Mouse (Mus musculus): ENCODE measurements around the gene Sla2. TPM values are rescaled to one million over a fixed set of nuclear protein-coding genes. Genes with fewer than 3 reads are reported as not detected.
A peak's percentile ranks its signal among the peaks of the same experiment; 100 is the strongest.
"Not testable (repeated sequence)": the region's sequence is repeated elsewhere in the genome, so short reads cannot be mapped to it uniquely, and the experiment has no call there.

Sla2 gene
- total RNA-seq, 1 experiment from 2014 or later: 0.26 TPM

GRCm38 (mm10) chr2:156901883-156902282 is 14.9 kb upstream of the Sla2 start:
- no peak for DNase-seq

DNA sequence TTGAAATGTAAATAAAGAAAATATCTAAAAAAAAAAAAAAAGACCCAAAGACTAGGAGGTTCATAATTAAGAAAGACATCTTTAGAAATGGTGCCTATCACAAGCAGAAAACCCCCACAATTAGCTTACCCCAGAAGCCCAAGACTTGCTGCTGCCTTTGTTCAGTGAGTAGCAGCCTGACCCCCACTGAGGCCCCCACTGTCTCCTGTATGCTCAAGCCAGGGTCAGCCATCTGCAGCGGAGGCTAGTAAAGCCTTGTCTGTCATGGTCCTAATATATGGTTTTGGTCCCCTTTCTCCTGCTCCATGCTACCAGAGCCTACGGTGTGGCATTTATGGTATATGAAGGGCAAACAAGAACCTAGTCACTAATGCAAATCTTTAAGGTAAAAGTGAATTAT is 14.4 kb upstream of the Sla2 start:
- DNase-seq: no peak

- no peak for DNase-seq
Observed at GRCm38 (mm10) chr2:156899184-156899583, 12.2 kb upstream of the Sla2 start.

- DNase-seq: no peak
Observed at GRCm38 (mm10) chr2:156898374-156898773, 11.4 kb upstream of the Sla2 start.

- DNase-seq: no peak
Observed at GRCm38 (mm10) chr2:156897034-156897433, 10.0 kb upstream of the Sla2 start.

GRCm38 (mm10) chr2:156896384-156896914 is 9.5 kb upstream of the Sla2 start:
- no peak for DNase-seq

- DNase-seq: no peak
Observed at GRCm38 (mm10) chr2:156894496-156895265, 7.7 kb upstream of the Sla2 start.

DNA sequence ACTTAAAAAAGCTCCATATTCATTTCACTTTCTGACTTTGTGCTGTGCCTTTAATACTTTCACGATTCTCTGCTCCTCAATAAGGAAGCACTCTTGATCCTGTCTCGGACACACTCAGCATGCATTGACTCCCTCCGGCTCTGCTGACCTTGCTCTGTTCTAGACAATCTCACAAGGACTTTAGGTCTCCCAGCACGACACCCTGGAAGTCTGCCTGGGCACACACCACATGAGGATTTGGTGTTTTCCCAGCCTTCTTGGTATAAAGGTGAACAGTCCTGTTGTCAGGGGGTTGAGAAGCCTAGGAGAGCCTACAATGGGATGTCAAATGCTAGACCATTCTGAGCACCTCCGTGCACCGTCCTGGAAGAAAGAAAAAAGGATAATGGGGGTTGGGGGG is 5.8 kb upstream of the Sla2 start:
- peak; percentile 52 for DNase-seq

DNA sequence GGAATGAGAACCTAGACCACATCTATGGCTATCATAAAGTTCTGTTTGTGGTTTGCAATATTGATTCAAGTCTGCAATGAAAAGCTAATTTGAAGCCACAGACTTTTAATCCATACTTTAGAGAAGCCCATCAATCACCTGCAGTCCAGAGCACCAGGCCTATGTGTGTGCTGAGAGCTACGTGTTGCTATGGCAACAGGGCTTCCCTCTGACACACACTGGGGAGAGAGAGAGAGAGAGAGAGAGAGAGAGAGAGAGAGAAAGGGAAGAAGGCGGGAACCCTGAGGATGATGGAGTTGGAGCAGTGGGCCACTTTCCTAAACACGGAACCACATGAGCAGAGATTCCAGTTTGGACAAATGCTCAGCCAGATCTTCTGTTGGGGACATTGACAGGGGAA is 5.2 kb upstream of the Sla2 start:
- no peak for DNase-seq

- no peak for DNase-seq
Observed at GRCm38 (mm10) chr2:156888490-156888889, 1.5 kb upstream of the Sla2 start.

GRCm38 (mm10) chr2:156886084-156886631 is 834 bp downstream of the Sla2 start:
- no peak for DNase-seq

GRCm38 (mm10) chr2:156885666-156886065 is 1.3 kb downstream of the Sla2 start:
- not testable (repeated sequence) for DNase-seq

DNA sequence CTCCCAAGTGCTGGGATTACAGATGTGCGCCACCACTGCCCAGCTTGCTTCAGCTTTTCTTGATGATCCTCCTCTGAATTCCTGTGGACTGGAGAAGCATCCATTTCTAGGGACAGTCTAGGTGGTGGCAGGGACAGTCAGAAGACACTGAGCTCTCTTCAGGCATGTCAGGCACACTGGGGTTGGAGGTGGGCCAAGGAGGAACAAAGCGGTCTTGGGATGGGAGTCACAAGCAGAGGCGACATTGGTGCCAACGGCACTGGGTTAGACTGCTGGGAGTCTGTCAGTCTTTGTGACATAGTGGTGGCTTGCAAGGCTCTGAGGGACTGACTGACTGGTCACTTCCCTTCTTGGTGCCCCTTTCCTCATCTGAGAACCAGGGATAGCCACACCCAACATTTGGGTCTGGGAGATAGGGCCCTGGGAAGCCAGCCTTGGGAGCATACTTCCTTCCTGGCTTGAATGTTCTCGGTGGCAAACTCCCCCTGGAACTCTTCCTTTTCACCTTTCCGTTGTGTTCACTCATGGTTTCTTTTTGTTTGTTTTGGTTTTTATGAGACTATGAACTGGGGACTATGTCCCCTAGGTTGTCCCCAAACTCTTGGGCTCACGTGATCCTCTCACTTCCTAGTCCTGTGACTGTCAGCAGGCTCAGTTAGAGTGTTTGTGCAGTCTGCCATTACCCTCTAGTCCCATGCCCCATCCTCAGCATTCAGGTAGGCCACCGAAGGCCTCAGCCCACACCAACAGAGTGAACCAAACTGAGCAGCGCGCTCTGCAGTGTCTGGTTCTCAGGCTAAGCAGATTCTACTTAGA is 2.4 kb downstream of the Sla2 start:
- no peak for DNase-seq

DNA sequence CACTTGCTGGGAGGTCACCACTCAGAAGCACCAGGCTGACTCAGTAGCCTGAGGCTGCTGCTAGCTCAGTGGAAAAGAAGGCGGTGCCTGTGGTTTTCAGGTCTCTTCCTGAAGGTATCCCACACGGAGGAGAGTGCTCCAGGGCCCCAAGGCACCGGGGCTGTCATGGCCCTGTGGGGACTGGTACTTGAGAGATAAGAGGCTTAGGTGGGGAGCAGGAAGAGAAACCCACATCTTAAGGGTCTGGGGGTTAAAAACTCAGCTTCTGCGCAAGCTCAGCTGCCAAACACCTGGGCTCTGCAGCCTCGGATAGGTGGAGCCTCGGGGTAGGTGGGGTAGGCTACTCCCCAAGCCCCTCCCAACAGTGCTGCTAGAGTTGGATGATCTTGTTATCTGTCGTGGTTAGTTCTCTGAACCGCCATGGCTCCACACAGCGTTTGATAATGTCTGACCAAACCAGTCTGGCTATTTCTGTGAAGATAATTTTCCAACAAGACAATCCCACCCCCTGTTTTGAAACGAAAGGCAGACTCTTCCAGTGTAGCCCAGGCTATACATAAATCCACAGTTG is 4.5 kb downstream of the Sla2 start:
- no peak for DNase-seq

GRCm38 (mm10) chr2:156879541-156879940 is 7.5 kb downstream of the Sla2 start:
- peak; percentile 77 for DNase-seq

- DNase-seq: peak; percentile 45
Observed at GRCm38 (mm10) chr2:156877726-156878125, 9.3 kb downstream of the Sla2 start.

DNA sequence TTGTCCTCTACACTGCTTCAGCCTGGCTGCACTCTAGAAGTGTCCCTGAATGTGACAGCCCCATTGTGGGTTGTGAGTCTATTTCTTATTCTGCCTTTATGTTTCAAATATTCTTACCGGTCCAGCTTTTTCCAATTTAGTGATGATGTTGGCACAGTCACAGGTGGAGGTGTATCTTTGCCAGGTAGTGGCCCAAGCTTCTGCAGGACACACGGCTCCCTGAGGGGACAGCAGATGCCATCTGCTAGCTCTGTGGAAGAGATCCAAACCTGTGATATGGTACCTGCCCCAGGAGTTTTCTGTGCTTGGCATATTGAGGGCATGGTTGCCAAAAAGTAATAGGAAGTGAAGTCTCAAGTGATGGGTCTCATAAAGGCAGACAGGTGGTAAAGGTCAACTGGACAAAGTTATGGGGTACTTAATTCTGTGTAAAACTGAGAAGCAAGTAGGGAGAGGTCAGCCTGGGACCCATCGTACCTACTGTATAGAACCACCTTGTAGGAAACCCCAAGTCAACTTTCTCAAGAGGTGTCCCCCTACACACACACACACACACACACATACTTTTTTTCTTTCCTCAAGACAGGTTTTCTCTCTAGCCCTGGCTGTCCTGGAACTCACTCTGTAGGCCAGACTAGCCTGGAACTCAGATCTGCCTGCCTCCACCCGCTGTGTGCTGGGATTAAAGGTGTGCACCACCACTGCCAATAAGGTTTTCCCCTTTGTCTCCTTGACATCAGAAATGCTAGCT is 12.1 kb downstream of the Sla2 start:
- DNase-seq: no peak

GRCm38 (mm10) chr2:156874047-156874759 is 12.8 kb downstream of the Sla2 start:
- DNase-seq: no peak

- DNase-seq: peak; percentile 68
Observed at GRCm38 (mm10) chr2:156873629-156874028, 13.4 kb downstream of the Sla2 start.

DNA sequence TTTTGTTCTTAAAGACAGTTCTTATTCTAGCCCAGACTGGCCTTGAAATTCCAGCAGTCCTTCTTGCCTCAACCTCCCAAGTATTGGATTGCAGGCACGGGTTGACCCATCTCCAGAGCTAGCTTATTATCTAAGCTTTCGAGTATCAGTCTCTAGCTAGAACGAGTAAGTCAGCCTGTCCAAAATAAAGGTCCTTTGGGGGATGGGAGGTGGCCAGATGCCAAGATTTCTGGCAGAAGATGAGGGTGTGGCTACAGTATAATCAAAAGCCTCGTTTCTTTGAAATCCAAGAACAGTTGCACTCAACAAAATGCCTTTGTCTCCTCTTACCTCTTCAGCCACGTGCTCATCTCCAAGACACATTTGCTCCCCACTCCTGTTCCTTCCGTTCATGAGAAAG is 16.5 kb downstream of the Sla2 start:
- peak; percentile 85 for DNase-seq

GRCm38 (mm10) chr2:156869554-156869953 is 17.4 kb downstream of the Sla2 start:
- no peak for DNase-seq
